Mouse (Mus musculus) urinary bladder, postnatal 25 days (tissue): ENCODE data around the gene Dnaja2.

Experiments used
- DNase-seq: peaks from one replicate; pipeline ENCODE4 v3.0.0; 2022; ENCODE audit warnings: low spot score

The Dnaja2 gene

GRCm38 (mm10) chr8:85554391-85555180 lies 558 bp downstream of the Dnaja2 start:
- peak; percentile 63 for DNase-seq

- no peak for DNase-seq
Observed at GRCm38 (mm10) chr8:85551934-85552333, 3.2 kb downstream of the Dnaja2 start.

- DNase-seq: no peak
Observed at GRCm38 (mm10) chr8:85536332-85536731, 18.8 kb downstream of the Dnaja2 start.

- no peak for DNase-seq
Observed at GRCm38 (mm10) chr8:85534163-85534562, 21.0 kb downstream of the Dnaja2 start.

- no peak for DNase-seq
Observed at GRCm38 (mm10) chr8:85533434-85533833, 21.7 kb downstream of the Dnaja2 start.

- no peak for DNase-seq
Observed at GRCm38 (mm10) chr8:85532843-85533242, 22.3 kb downstream of the Dnaja2 start.

- DNase-seq: no peak
Observed at GRCm38 (mm10) chr8:85531471-85531870, 23.7 kb downstream of the Dnaja2 start.

GRCm38 (mm10) chr8:85530717-85531116 lies 24.4 kb downstream of the Dnaja2 start:
- no peak for DNase-seq

GRCm38 (mm10) chr8:85528959-85529358 lies 26.2 kb downstream of the Dnaja2 start:
- DNase-seq: no peak

GRCm38 (mm10) chr8:85526105-85526504 lies 29.0 kb downstream of the Dnaja2 start:
- DNase-seq: peak; percentile 61

- no peak for DNase-seq
Observed at GRCm38 (mm10) chr8:85524086-85524485, 31.1 kb downstream of the Dnaja2 start.

- no peak for DNase-seq
Observed at GRCm38 (mm10) chr8:85521332-85521731, 33.8 kb downstream of the Dnaja2 start.

- no peak for DNase-seq
Observed at GRCm38 (mm10) chr8:85520586-85520985, 34.6 kb downstream of the Dnaja2 start.

- DNase-seq: no peak
Observed at GRCm38 (mm10) chr8:85517956-85518355, 37.2 kb downstream of the Dnaja2 start.

- no peak for DNase-seq
Observed at GRCm38 (mm10) chr8:85517336-85517735, 37.8 kb downstream of the Dnaja2 start.

- no peak for DNase-seq
Observed at GRCm38 (mm10) chr8:85515391-85515790, 39.8 kb downstream of the Dnaja2 start.

GRCm38 (mm10) chr8:85513283-85513682 lies 41.9 kb downstream of the Dnaja2 start:
- no peak for DNase-seq

GRCm38 (mm10) chr8:85512234-85512633 lies 42.9 kb downstream of the Dnaja2 start:
- DNase-seq: no peak

- DNase-seq: no peak
Observed at GRCm38 (mm10) chr8:85508661-85509060, 46.5 kb downstream of the Dnaja2 start.

- DNase-seq: no peak
Observed at GRCm38 (mm10) chr8:85506620-85507019, 48.5 kb downstream of the Dnaja2 start.

GRCm38 (mm10) chr8:85504704-85505103 lies 50.4 kb downstream of the Dnaja2 start:
- no peak for DNase-seq

- no peak for DNase-seq
Observed at GRCm38 (mm10) chr8:85503065-85503464, 52.1 kb downstream of the Dnaja2 start.

GRCm38 (mm10) chr8:85502381-85502780 lies 52.8 kb downstream of the Dnaja2 start:
- DNase-seq: no peak
